Mouse (Mus musculus): ENCODE measurements at regions not wholly inside any gene's neighbourhood (a gene's known extent, or its start where the extent isn't known, plus 50 kb on each side); places are given as distances from the start of the nearest gene placed in this dataset.

DNA sequence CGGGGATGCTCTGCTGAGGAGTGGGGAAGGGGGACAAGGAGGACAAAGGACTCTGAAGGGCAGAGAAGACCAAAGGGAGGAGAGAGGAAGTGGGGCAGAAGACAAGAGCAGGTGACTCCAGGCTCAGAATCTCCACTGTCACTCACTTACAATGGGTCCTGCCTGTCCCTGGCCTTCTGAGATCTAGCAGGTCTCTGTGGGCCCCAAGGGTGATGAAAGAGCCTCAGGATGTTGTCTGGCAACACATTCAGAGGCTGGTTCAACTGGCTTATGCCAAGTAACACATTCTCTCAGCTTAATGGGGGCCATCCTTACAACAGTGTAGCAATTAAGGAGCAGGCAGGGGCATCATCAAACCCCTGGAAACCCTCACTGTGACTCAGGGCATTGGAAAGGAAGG is 152.1 kb upstream of the Myocd start:
- no peak for TF ChIP-seq CTCF (IDR thresholded peaks at IDR 0.05; ENCODE audit: extremely low read depth, insufficient read depth, low read length)
- no peak for TF ChIP-seq POLR2A (IDR thresholded peaks at IDR 0.05; ENCODE audit: extremely low read depth, insufficient read depth, low read length)

Measured in cortical plate, adult 2 months (tissue).